Mouse (Mus musculus) layer of hippocampus, adult 8-10 months (tissue): ENCODE data around the gene Foxn1. TPM values are rescaled to one million over a fixed set of nuclear protein-coding genes. Genes with fewer than 3 reads are reported as not detected.
A peak's percentile ranks its signal among the peaks of the same experiment; 100 is the strongest.

Experiments
- DNase-seq, 2 experiments: peaks; one replicate each; pipeline ENCODE4 v3.0.0; 2022; ENCODE audit warnings: low spot score in 2 of 2
- total RNA-seq, 4 experiments: library from RNA; stranded (reverse); gene quantifications; 2 replicates each; pipeline ENCODE4 v1.2.4; 2022

Foxn1 gene
- total RNA-seq, 4 experiments from 2014 or later: 0.10 TPM; not detected in 3

GRCm38 (mm10) chr11:78400936-78401335, 14.6 kb upstream of the Foxn1 start:
- no peak for DNase-seq

GRCm38 (mm10) chr11:78399680-78400079, 13.3 kb upstream of the Foxn1 start:
- peak; percentile 45 to 84 for DNase-seq

DNA sequence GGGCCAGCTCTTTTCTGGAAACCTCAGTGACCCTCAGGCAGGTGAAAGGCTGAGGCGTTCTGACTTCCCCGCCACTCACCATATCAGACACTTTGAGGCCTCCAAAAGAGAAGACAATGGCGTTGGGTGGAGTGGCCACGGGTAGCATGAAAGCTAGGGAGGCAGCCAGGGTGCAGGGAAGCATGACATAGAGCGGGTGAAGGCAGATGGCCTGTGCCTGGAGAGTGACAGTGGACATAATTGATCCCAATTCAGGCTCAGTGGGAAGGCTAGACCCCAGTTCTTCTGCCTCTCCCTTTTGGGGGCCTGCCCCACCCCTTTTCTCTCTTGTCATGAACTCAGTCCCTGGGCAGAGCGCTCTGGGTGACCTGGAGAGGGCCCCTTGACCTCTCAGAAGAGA, 11.9 kb upstream of the Foxn1 start:
- no peak for DNase-seq

DNA sequence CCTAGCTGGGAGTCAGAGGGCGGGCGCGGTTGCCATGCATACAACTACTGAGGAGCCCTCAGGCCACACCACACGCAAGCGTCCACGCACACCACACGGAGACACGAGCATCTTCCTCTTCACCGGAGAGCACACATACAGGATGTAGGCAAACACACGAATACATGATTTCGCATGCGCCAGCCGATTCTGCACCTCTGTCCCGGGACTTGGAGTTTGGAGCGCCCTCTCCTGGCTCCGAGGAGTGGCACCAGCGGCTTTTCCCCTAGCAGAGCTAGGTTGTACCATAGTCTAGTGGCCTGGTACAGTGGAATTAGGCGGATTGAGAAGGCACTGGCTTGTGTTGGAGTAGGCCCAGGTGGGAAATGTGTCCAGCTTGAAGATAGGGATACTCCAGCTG, 11.0 kb upstream of the Foxn1 start:
- DNase-seq: peak in 1 of 2 experiments; percentile 43

DNA sequence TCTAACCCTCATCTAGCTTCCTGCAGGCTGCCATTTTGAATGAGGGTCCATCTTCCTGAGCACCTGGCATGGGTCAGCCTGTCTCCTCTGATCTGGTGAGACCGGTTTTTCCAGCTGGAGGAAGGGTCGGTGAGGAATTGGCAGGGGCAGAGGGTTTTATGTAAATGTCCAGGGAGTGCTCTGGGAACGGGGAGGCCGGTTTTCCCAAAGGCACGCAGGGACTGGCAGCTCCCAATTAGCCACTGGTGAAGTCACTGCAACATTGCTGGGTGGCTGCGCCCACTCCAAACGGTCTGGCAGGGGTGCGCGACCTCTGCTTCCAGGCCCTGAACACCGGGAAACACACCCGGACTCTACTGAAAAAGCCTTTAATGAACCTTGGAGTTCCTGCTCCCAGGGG, 10.6 kb upstream of the Foxn1 start:
- DNase-seq: no peak

DNA sequence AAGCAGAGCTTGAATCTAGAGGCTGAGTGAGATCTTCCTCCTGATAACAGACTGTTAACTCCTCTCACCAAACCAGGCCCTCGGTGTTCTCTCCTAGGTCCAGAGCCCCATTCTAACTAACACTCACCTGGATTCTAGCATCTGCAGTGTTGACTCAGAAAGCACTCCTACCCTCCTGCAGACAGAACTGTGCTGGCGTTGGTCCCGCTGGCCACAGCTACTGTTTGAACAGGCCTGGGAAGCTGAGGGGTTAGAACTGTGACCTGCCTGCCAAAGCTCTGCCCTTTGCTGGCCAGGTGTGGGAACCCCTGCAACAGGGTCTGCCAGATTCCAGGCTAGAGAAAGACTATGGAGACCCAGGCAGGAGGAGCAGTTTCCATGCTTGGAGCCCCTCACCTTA, 6.4 kb upstream of the Foxn1 start:
- DNase-seq: no peak

DNA sequence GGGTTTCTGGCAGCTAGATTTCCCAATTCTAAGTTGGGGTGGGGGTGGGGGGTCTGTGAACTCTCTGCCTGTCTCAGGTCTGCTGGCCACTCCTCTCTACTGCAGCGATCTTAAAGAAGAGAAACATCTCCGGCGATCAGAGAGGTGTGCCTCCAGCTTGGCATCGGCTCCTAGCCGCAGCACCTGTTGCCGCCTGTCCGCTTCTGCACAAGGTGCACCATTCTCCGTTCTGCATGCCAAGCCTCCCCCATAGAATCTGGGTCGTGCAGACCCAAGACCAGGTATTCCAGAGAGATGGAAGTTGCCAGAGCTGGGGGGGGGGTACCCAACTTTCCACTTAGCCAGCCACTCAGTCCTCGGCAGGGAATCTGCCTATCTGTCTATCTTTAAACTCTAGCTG, 582 bp downstream of the Foxn1 start:
- DNase-seq: no peak

- DNase-seq: no peak
These were observed 3.7 kb downstream of the Foxn1 start for GRCm38 (mm10) chr11:78382701-78383100.

DNA sequence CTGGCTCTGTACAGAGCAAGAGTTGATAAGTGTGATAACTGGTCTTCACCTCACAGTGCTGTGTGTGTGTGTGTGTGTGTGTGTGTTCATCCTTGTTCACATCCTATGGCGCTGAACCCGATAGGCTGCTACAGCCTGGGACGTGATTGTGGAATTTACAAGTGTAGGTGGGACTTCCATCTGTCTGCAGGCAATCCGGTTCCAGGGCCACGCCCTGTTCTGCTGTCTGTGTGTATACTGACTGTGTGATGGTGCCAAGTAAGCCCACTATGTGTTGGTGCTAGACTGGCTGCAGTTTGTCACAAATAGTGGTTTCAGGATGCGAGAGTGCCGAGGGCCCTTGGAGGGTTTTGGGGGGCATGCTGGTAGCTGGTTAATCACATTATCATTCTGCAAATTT, 4.1 kb downstream of the Foxn1 start:
- DNase-seq: peak in 1 of 2 experiments; percentile 42

DNA sequence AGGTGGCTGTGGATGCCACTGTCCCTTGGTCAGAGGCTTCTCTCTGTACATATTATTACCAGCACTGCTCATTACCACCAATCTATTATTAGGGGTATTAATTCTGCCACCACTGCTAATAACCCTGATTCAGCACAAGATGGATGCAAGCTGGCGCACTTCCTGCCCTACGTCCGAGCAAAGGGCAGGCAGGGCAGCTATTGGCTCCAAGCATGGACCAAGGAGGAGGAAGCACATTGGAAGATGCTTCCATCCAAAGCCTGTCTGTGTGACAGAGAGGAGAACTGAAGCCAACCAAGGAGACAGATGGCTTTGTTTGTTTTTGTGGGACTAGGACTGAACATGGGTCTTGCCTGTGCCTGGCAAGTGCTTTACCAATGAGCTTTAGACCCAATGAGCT, 5.4 kb downstream of the Foxn1 start:
- no peak for DNase-seq

GRCm38 (mm10) chr11:78380351-78380750, 6.0 kb downstream of the Foxn1 start:
- DNase-seq: no peak

- DNase-seq: no peak
These were observed 8.7 kb downstream of the Foxn1 start for GRCm38 (mm10) chr11:78377549-78378159.

DNA sequence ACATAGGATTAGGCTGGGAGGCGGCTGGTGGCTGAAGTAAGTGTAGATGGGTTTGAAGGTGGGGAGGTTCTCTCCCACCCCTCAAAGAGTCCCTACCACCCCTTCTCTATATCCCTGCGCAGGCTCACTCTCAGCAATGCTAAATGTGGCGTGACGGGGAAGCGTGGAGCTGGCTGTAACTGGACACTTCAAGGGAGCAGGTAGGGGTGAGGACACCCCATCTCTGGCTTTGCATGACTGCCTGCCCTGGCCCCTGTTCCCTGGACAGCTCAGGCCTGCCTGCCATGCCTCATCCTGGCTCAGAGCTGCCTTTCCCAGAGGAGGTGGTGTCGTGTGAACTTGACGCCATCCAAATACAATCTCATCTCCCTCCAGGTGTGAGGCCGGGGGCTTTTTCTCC, 12.2 kb downstream of the Foxn1 start:
- no peak for DNase-seq

DNA sequence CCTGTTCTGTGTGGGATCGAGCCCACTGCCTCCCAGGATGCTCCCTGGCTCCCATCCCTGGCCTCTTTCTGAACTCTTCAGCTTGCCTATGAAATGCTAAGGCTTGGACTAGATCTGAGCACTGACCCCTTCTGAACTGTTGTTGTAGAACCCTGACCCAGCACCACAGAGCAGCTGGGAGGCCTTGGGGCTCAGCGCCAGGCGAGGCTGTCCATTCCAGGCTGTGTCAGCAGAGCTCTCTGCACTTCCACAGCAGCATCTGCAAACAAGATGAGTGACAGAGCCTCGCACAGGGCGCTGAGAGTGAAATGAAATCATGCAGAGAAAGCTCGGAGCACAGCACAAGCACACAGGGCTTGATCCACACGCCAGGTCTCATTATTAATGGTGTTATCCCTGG, 13.7 kb downstream of the Foxn1 start:
- DNase-seq: no peak

GRCm38 (mm10) chr11:78372166-78372565, 14.2 kb downstream of the Foxn1 start:
- no peak for DNase-seq

- DNase-seq: no peak
These were observed 14.6 kb downstream of the Foxn1 start for GRCm38 (mm10) chr11:78371711-78372110.

DNA sequence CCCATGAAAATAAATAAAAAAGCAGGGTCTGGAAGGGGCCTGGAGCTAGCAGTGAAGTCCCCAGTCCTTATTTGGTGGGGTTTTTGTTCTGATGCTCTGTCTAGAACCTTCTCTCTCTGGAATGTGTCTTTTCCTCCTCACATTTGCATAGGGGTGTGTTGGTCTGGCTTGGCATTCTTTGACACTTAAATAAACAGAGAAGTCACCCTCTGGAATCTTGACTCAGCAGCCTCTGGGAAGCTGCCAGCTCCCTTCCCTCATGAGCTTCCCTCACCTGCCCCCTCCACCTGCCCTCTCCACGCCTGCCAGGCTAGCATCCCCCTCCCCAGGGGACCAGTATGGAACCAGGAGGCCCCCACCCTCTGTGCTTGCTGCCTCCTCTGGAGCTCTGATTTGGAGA, 16.0 kb downstream of the Foxn1 start:
- no peak for DNase-seq

DNA sequence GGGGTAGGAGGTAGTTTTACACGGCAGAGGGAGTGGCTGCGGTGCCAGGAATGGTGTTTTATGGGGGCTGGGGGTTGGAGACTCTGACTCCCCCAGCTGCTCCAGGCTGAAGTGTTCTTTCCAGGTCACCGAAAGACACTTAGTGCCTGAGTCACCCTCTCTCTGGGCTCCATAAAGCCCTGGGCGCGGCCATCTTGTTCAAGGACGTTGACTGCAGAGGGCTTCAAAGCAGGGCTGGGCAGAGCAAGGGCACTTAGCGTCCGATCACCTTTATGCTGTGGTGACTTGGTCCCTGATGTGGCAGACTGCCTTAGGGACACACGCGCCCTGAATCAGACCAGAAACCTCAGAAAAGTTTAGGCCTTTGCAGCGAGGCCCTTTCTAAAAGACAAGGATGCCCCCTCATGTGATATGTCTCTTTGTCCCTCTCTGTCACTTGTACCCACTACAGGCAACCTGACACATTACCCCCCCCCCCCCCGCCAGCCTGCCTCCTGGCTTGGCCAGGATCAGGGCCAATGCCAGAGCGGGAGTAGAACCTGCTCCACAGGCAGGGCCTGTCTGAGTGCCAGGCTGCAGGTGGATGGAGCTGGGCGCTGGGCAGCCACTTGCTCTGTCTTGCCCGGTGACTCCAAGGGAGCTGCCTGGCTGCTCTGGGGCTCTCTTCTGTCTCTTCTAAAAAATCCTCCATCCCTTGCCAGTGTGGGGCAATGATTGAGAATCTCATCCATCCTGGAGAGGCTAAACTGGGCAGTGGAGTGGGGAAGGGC, 18.7 kb downstream of the Foxn1 start:
- DNase-seq: no peak

GRCm38 (mm10) chr11:78364103-78364502, 22.3 kb downstream of the Foxn1 start:
- DNase-seq: no peak

DNA sequence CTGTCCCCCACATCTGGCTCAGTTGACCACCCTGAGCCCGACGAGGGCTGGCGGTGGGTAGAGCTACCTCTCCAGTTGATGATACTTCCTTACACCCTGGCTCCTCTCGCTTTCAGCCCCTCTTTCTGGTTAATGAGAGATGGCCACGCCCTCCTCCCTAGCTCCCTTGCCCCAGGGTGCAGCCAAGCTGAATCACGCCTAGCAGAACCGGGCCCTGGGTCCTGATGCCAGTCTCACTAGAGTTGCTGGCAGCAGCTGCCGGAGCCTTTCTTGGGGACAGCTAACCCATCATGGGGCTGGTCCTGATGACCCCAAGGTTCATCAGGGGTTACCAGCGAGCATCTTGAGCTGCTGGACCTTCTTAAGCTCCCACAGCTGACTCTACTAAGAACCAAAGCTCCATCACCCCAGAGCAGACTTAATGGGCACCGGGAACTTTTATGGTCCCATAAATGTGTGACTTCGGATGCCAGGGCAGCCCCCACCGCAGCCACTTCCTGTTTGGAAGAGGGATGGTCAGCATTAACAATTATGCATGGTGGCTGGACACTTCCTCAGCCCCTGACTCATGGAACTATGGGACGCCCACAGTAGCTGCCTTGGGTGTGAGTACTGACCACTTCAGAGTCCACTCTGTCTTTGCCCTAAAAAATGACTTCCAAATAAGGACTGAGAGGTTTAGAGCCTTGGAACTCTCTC, 22.9 kb downstream of the Foxn1 start:
- no peak for DNase-seq

GRCm38 (mm10) chr11:78360789-78361131, 25.6 kb downstream of the Foxn1 start:
- no peak for DNase-seq

GRCm38 (mm10) chr11:78360125-78360788, 26.1 kb downstream of the Foxn1 start:
- peak; percentile 46 to 70 for DNase-seq
